In the genomic region with DNA sequence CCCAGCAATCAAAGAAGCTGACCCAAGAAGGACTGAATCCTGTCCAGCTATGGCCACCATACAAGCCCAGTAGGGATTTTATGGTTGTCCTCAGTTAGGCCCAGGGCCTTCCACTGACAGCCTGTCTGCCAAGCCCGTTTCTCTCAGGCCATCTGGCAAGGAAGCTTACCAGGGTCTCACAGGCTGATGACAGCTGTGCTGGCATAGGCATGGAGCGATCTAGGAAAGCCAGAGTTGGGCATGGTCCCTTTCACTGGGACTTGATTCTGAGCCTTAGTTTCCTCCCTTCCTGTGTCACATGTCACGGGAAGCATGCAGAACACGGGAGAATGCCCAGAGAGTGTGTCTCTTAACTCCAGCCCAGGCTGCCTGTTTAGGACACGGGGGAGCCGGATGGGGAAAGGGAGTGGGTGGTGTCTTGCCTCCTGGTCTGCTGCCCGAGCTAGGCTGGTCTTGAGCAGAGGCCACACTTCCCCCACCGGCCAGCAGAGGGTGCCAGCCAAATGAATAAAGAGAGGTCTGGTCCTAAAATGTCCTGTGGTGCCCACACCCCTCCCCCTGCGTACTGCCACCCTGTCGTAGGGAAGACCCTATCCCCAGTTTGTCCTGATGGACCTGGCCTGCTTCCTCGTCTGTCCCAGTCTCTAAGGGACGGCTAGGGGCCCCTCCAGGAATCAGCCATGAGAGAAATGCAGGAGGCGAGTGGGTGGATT, we compare ENCODE assay signal across 9 mouse cellular contexts. TPM values are rescaled to one million over a fixed set of nuclear protein-coding genes. Genes with fewer than 3 reads are reported as not detected.
DNase-seq lines count a peak whose midpoint lies in the region; ATAC-seq and TF ChIP-seq lines count a peak whose summit lies in the region.
"Had no signal": no experiment of that assay in that cellular context is flagged by ENCODE, and none has a peak within 500 bp of the region (broad histone marks: within the 10 kb centered on the region; RNA-seq: fewer than 3 reads in every experiment).

No protein-coding gene starts in this region.

- no peak for TF ChIP-seq POLR2A in bone marrow macrophage, adult 2 months (IDR thresholded peaks at IDR 0.05; ENCODE audit: borderline replicate concordance, low read depth, low read length)

- no peak overlapping the region for H3K4me2 ChIP-seq in forebrain, embryonic 13.5 days
- H3K4me2 ChIP-seq in lung, embryonic 15.5 days = no peak overlapping the region
- H3K4me2 ChIP-seq: heart, embryonic 13.5 days had no signal

- no peaks in the 10 kb centered on the region for H3K9me3 ChIP-seq in forebrain, embryonic 13.5 days (replicated peaks)
- H3K9me3 ChIP-seq in lung, embryonic 15.5 days = no peaks in the 10 kb centered on the region
- H3K9me3 ChIP-seq: heart, embryonic 13.5 days had no signal

- 31% methylated on average over 13 of the region's 13 CpGs for WGBS in forebrain, embryonic 13.5 days
- 28% methylated on average over 13 of the region's 13 CpGs for WGBS in lung, embryonic 15.5 days

- H3K4me3 ChIP-seq in bone marrow macrophage, adult 2 months (ENCODE audit: insufficient read depth, low read length) = no peak overlapping the region
- H3K4me3 ChIP-seq in forebrain, embryonic 13.5 days = no peak overlapping the region
- H3K4me3 ChIP-seq in lung, embryonic 15.5 days = no peak overlapping the region
- H3K4me3 ChIP-seq: heart, embryonic 13.5 days had no signal

- intact Hi-C loops in heart, postnatal 14 days (cut with DNase I) = loop anchor here (1.0 to 5.0 kb wide), 2 partner anchors 84 to 283 kb away; no protein-coding TSS in a partner anchor

- TF ChIP-seq CTCF in bone marrow macrophage, adult 2 months (IDR thresholded peaks at IDR 0.05; ENCODE audit: low read depth, low read length) = peak; percentile 59

- no peak overlapping the region for H3K9ac ChIP-seq in forebrain, embryonic 13.5 days
- H3K9ac ChIP-seq in lung, embryonic 15.5 days = no peak overlapping the region
- H3K9ac ChIP-seq: heart, embryonic 13.5 days had no signal

- peaks cover 3% of the 10 kb centered on the region; the same call in 1 of the 2 replicates for H3K4me1 ChIP-seq in bone marrow macrophage, adult 2 months (ENCODE audit: control insufficient read depth, insufficient read depth, low read length)
- peaks cover 34% of the 10 kb centered on the region for H3K4me1 ChIP-seq in forebrain, embryonic 13.5 days
- peaks cover 33% of the 10 kb centered on the region for H3K4me1 ChIP-seq in lung, embryonic 15.5 days

- H3K27ac ChIP-seq in bone marrow macrophage, adult 2 months (ENCODE audit: insufficient read depth, low read depth, low read length) = no peak overlapping the region
- no peak overlapping the region for H3K27ac ChIP-seq in forebrain, embryonic 13.5 days
- H3K27ac ChIP-seq in lung, embryonic 15.5 days = no peak overlapping the region
- H3K27ac ChIP-seq: heart, embryonic 13.5 days had no signal

- H3K27me3 ChIP-seq in forebrain, embryonic 13.5 days = no peaks in the 10 kb centered on the region
- H3K27me3 ChIP-seq in lung, embryonic 15.5 days = no peaks in the 10 kb centered on the region
- H3K27me3 ChIP-seq: heart, embryonic 13.5 days had no signal

- DNase-seq in ES-CJ7 (ENCODE audit: low read depth, low spot score) = peak; percentile 55
- peak; percentile 80 to 86 for DNase-seq in heart, postnatal 14 days
- peak; percentile 75 for DNase-seq in layer of hippocampus, adult 11-12 months (ENCODE audit: low spot score)
- DNase-seq in ovary, postnatal 14 days (ENCODE audit: low spot score) = peak; percentile 74
- peak; percentile 76 for DNase-seq in urinary bladder, postnatal 14 days (ENCODE audit: low spot score)

- H3K36me3 ChIP-seq in forebrain, embryonic 13.5 days (ENCODE audit: poor library complexity, severe bottlenecking) = peaks cover 34% of the 10 kb centered on the region
- peaks cover 14% of the 10 kb centered on the region; the same call in 1 of the 2 replicates for H3K36me3 ChIP-seq in lung, embryonic 15.5 days

- ATAC-seq in forebrain, embryonic 13.5 days = 0 out of 2 replicates have a peak, but pooled peaks have one; percentile 12
- 0 out of 2 replicates have a peak, but pooled peaks have one; percentile 21 for ATAC-seq in lung, embryonic 15.5 days (ENCODE audit: borderline replicate concordance, extremely low read depth, low FRiP score, low TSS enrichment)

RNA-seq across cellular contexts. Expression of gene Ccnk, which starts 29.5 kb away (rescaled TPM):
- polyA plus RNA-seq in bone marrow macrophage, adult 2 months (2012; ENCODE audit: insufficient read depth, insufficient read length, missing spikeins) = 31.8 and 34.8 TPM in 2 replicates
- 4.5 and 5.3 TPM in 2 replicates for polyA plus RNA-seq in forebrain, embryonic 13.5 days (2015; fragmentation: Nextera tagmentation; extraction: Ambion mirVana)
- 10 to 100 TPM; 27.6 to 28.0 TPM for total RNA-seq in heart, postnatal 14 days (2021)
- 3.0 and 3.3 TPM in 2 replicates for polyA plus RNA-seq in lung, embryonic 15.5 days (2015; fragmentation: Nextera tagmentation; extraction: Ambion mirVana)

RNA-seq across cellular contexts. Expression of gene Setd3, which starts 29.8 kb away (rescaled TPM):
- 75.8 and 82.8 TPM in 2 replicates for polyA plus RNA-seq in bone marrow macrophage, adult 2 months (2012; ENCODE audit: insufficient read depth, insufficient read length, missing spikeins)
- polyA plus RNA-seq in forebrain, embryonic 13.5 days (2015; fragmentation: Nextera tagmentation; extraction: Ambion mirVana) = 90.0 and 91.6 TPM in 2 replicates
- total RNA-seq in heart, postnatal 14 days (2021) = 10 to 100 TPM; 75.6 to 78.4 TPM
- polyA plus RNA-seq in lung, embryonic 15.5 days (2015; fragmentation: Nextera tagmentation; extraction: Ambion mirVana) = 84.3 and 87.2 TPM in 2 replicates
